Mouse (Mus musculus): ENCODE results near the gene Ftsj3.

DNA sequence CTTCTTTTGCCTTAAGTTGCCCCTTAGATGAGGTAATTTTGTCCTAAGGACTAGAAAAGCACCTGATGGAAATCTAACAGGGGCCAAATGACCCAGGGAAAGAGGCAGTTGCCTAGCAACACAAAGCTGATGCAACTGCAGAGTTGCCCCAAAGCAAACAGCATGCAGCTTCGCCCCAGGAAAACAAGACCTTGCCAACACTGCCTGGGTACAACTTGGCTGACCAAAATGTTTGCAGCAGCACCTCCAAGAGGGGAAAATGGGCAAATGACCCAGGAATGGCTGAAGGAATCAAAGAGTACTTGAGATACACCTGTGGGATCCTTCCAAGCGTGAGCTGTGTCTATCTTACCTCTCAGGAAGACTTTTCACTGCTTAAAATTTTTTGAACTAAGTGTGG lies 36.0 kb upstream of the Ftsj3 start:
- TF ChIP-seq EP300 (IDR thresholded peaks at IDR 0.05; ENCODE audit: low read depth) = no peak
- no peak for TF ChIP-seq CTCF (IDR thresholded peaks at IDR 0.05; ENCODE audit: low read depth)

Data from heart, postnatal 0 days (tissue).